Mouse (Mus musculus) forebrain, embryonic 16.5 days (tissue): Measurements from ENCODE around the gene Psat1. TPM values are rescaled to one million over a fixed set of nuclear protein-coding genes. Genes with fewer than 3 reads are reported as not detected.

Experiments
- ATAC-seq: fragments of 200-750 bp; cut with Nextera tagmentation; 2 replicates; pipeline ENCODE4 v1.8.0; 2017; ENCODE audit warnings: mild to moderate bottlenecking, moderate library complexity
- H3K27ac ChIP-seq: fragments of 300-500 bp; sonication (generic); 2 replicates; pipeline ENCODE4 v1.5.1; 2014; ENCODE audit warnings: low read length, control low read depth
- H3K27me3 ChIP-seq: fragments of 300-500 bp; sonication (generic); replicated peaks from 2 replicates; pipeline ENCODE4 v1.6.1; 2014; ENCODE audit warnings: low read length; ENCODE audit not compliant: control insufficient read depth, insufficient read depth
- H3K36me3 ChIP-seq: fragments of 300-500 bp; sonication (generic); 2 replicates; pipeline ENCODE4 v1.6.1; 2014; ENCODE audit not compliant: control insufficient read depth, insufficient read depth
- H3K4me1 ChIP-seq: fragments of 300-500 bp; sonication (generic); replicated peaks from 2 replicates; pipeline ENCODE4 v1.6.1; 2014; ENCODE audit warnings: low read length; ENCODE audit not compliant: control insufficient read depth, insufficient read depth
- H3K4me2 ChIP-seq: fragments of 300-500 bp; sonication (generic); 2 replicates; pipeline ENCODE4 v1.6.1; 2014; ENCODE audit warnings: mild to moderate bottlenecking, low read length, control low read depth
- H3K4me3 ChIP-seq: fragments of 300-500 bp; sonication (generic); replicated peaks from 2 replicates; pipeline ENCODE4 v1.5.1; 2014; ENCODE audit warnings: mild to moderate bottlenecking, low read length, control low read depth
- H3K9ac ChIP-seq: fragments of 300-500 bp; sonication (generic); replicated peaks from 2 replicates; pipeline ENCODE4 v1.6.1; 2014; ENCODE audit warnings: low read depth, low read length, control low read depth
- H3K9me3 ChIP-seq: fragments of 300-500 bp; sonication (generic); 2 replicates; pipeline ENCODE4 v1.6.1; 2016; ENCODE audit warnings: low read length; ENCODE audit not compliant: control insufficient read depth
- WGBS: fragments of 180-500 bp; shearing (Covaris S2); extraction: QIAGEN DNeasy Blood & Tissue Kit; methylation state at CpG from one replicate; pipeline ENCODE4 v1.1.7; 2014; 5-methylcytosine and 5-hydroxymethylcytosine counted together
- polyA plus RNA-seq: library from polyadenylated mRNA; unstranded; fragments of >200 nt; fragmentation: Nextera tagmentation; extraction: Ambion mirVana; gene quantifications from 2 replicates; pipeline ENCODE4 v1.2.1, GENCODE M21; 2015

The Psat1 gene
- polyA plus RNA-seq: 102 and 103 TPM in 2 replicates

- Histone ChIP-seq H3K9ac (no peak within 1 kb of the TSS), H3K4me3 (no peak within 1 kb of the TSS), H3K4me1 (no peaks in the 10 kb centered on the region), H3K4me2 (no peak within 1 kb of the TSS), H3K36me3 (no peaks in the 10 kb centered on the region), H3K27me3 (no peaks in the 10 kb centered on the region), H3K27ac (no peak within 1 kb of the TSS), H3K9me3 (no peaks in the 10 kb centered on the region)
- WGBS: 93% methylated on average over 7 of the region's 7 CpGs
- ATAC-seq: no peak
Observed at GRCm38 (mm10) chr19:15947237-15947636, at the start of gene Psat1. Gene Psat1 (minus strand): TSS chr19:15947337.

GRCm38 (mm10) chr19:15990102-15990501 is 43.0 kb upstream of the Psat1 start:
- no peak for ATAC-seq
- Histone ChIP-seq H3K9ac (no peak overlapping the region), H3K27ac (no peak overlapping the region), H3K4me2 (no peak overlapping the region), H3K4me3 (no peak overlapping the region), H3K9me3 (no peaks in the 10 kb centered on the region), H3K4me1 (peaks cover 2% of the 10 kb centered on the region; the same call in 1 of the 2 replicates), H3K27me3 (no peaks in the 10 kb centered on the region), H3K36me3 (no peaks in the 10 kb centered on the region)
- WGBS: 88% methylated on average over 1 of the region's 1 CpGs

- WGBS: 30% methylated on average over 10 of the region's 10 CpGs
Observed at GRCm38 (mm10) chr19:15985172-15985713, 38.1 kb upstream of the Psat1 start.

GRCm38 (mm10) chr19:15984449-15985171 is 37.5 kb upstream of the Psat1 start, which contains the start of gene Cep78:
Gene Cep78 (minus strand): TSS chr19:15984989.
- no peaks in the 10 kb centered on the region for H3K36me3 ChIP-seq
- H3K4me2 ChIP-seq: peak within 1 kb of the TSS; percentile 82
- 0% methylated on average over 86 of the region's 88 CpGs for whole genome bisulfite sequencing
- peaks cover 15% of the 10 kb centered on the region for H3K4me1 ChIP-seq
- H3K27ac ChIP-seq: peak within 1 kb of the TSS; percentile 82
- H3K4me3 ChIP-seq: peak within 1 kb of the TSS; percentile 96
- ATAC-seq: peak; percentile 96
- no peaks in the 10 kb centered on the region for H3K27me3 ChIP-seq
- no peaks in the 10 kb centered on the region for H3K9me3 ChIP-seq
- H3K9ac ChIP-seq: peak within 1 kb of the TSS; percentile 82

More at GRCm38 (mm10) chr19:15985172-15985713, 38.1 kb upstream of the Psat1 start:
- no peaks in the 10 kb centered on the region for H3K36me3 ChIP-seq
- H3K27ac ChIP-seq: peak overlapping the region; percentile 82
- peak overlapping the region; percentile 82 for H3K4me2 ChIP-seq
- H3K27me3 ChIP-seq: no peaks in the 10 kb centered on the region
- no peaks in the 10 kb centered on the region for H3K9me3 ChIP-seq
- ATAC-seq: no peak
- H3K4me1 ChIP-seq: peaks cover 15% of the 10 kb centered on the region
- H3K9ac ChIP-seq: peak overlapping the region; percentile 82
- H3K4me3 ChIP-seq: peak overlapping the region; percentile 96

GRCm38 (mm10) chr19:15983739-15984344 is 36.7 kb upstream of the Psat1 start:
- Histone ChIP-seq H3K9ac (peak overlapping the region; percentile 82), H3K4me2 (peak overlapping the region; percentile 82), H3K27me3 (no peaks in the 10 kb centered on the region), H3K4me3 (peak overlapping the region; percentile 96), H3K27ac (no peak overlapping the region; the same call in 1 of the 2 replicates), H3K36me3 (no peaks in the 10 kb centered on the region; the same call in 1 of the 2 replicates), H3K4me1 (peaks cover 15% of the 10 kb centered on the region), H3K9me3 (no peaks in the 10 kb centered on the region)
- 42% methylated on average over 15 of the region's 15 CpGs for WGBS
- no peak for ATAC-seq

- Histone ChIP-seq H3K4me2 (peak overlapping the region; percentile 82), H3K4me3 (no peak overlapping the region; the same call in 1 of the 2 replicates)
Observed at GRCm38 (mm10) chr19:15982926-15983738, 36.0 kb upstream of the Psat1 start.

GRCm38 (mm10) chr19:15981861-15982260 is 34.7 kb upstream of the Psat1 start:
- H3K4me1 ChIP-seq: peaks cover 15% of the 10 kb centered on the region
- H3K9me3 ChIP-seq: no peaks in the 10 kb centered on the region
- H3K9ac ChIP-seq: no peak overlapping the region
- peaks cover 5% of the 10 kb centered on the region; the same call in 1 of the 2 replicates for H3K36me3 ChIP-seq
- ATAC-seq: 0 out of 2 replicates have a peak, but pooled peaks have one; percentile 26
- H3K27ac ChIP-seq: no peak overlapping the region
- H3K4me3 ChIP-seq: no peak overlapping the region
- no peaks in the 10 kb centered on the region for H3K27me3 ChIP-seq
- no peak overlapping the region for H3K4me2 ChIP-seq
- 34% methylated on average over 4 of the region's 4 CpGs for WGBS

More at GRCm38 (mm10) chr19:15982926-15983738, 36.0 kb upstream of the Psat1 start:
- Histone ChIP-seq H3K9ac (no peak overlapping the region), H3K36me3 (no peaks in the 10 kb centered on the region; the same call in 1 of the 2 replicates), H3K27ac (no peak overlapping the region), H3K9me3 (no peaks in the 10 kb centered on the region), H3K27me3 (no peaks in the 10 kb centered on the region), H3K4me1 (peaks cover 15% of the 10 kb centered on the region)
- WGBS: 28% methylated on average over 9 of the region's 10 CpGs
- ATAC-seq: no peak

GRCm38 (mm10) chr19:15973365-15973764 is 26.2 kb upstream of the Psat1 start:
- Histone ChIP-seq H3K36me3 (peaks cover 20% of the 10 kb centered on the region), H3K4me3 (no peak overlapping the region), H3K9me3 (no peaks in the 10 kb centered on the region), H3K9ac (no peak overlapping the region), H3K27ac (no peak overlapping the region), H3K27me3 (no peaks in the 10 kb centered on the region), H3K4me2 (no peak overlapping the region), H3K4me1 (no peaks in the 10 kb centered on the region)
- WGBS: 87% methylated on average over 4 of the region's 4 CpGs
- ATAC-seq: no peak
